Mouse (Mus musculus): ENCODE measurements around the gene Socs3.

Gene Socs3

DNA sequence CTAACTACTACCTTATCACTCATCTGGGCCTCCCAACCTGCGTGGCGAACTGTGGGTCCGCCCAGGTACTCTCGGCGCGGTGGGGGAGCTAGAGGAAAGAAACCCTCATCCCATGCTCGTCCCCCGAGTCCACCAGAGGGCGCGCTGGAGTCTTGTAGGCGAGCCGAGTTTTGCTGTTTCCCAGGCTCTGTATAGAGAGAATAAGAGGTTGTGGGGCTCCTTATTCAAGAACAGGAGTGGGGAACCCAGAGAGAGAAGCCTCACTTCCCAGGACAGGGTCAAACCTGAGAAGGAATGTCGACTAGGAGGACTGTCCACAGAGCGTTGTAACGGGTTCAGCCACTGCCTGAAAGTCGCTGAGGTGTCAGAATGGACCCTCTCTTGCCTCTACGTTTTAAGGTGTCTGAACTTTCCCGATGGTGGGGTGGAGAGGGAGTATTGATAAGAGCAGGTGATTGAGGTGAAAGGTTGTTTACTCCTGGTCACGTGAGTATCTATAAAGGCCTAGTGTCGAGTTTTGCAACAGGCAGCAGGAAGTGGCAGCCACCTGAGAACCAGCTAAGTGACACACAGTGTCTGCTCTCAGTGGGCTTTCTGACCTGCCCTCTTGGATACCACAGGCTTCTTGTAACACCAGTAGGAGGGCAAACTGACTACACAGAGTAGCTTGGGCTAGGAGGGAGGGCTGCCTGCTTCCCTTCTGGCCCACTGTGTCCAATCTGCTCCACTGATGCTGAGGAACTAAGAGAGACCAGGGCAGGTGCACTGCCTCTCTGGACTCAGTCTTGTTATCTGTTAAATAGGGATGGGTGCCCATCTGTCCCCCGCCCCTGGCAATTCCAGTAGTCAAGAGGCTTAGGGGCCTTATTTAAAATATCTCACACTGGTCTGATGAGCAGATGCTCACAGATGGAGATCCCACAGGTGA is at the start of gene Socs3:
Gene Socs3, minus strand, starts transcription at position 103 of the 928 bp plus-strand sequence.
- DNase-seq (ENCODE audit: extremely low spot score, low spot score) = peak; percentile 96

DNA sequence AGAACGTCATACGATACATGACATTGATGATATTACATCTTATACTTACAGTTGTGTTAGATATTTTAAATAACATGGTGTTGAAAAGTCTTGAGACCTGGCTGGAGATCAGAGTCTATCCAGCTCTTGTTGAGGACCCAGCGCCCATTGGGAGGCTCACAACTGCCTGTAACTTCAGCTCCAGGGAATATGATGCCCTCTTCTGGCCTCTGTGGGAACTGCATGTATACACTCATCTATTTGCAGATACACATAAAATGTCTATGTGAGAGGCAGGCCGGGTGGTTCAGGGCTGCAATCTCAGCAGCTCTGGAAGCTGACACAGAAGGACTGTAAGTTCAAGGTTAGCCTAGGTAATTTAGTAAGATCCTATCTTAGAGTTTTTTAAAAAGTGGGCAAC is 48.5 kb upstream of the Socs3 start:
- DNase-seq (ENCODE audit: extremely low spot score, low spot score) = peak; percentile 25

DNA sequence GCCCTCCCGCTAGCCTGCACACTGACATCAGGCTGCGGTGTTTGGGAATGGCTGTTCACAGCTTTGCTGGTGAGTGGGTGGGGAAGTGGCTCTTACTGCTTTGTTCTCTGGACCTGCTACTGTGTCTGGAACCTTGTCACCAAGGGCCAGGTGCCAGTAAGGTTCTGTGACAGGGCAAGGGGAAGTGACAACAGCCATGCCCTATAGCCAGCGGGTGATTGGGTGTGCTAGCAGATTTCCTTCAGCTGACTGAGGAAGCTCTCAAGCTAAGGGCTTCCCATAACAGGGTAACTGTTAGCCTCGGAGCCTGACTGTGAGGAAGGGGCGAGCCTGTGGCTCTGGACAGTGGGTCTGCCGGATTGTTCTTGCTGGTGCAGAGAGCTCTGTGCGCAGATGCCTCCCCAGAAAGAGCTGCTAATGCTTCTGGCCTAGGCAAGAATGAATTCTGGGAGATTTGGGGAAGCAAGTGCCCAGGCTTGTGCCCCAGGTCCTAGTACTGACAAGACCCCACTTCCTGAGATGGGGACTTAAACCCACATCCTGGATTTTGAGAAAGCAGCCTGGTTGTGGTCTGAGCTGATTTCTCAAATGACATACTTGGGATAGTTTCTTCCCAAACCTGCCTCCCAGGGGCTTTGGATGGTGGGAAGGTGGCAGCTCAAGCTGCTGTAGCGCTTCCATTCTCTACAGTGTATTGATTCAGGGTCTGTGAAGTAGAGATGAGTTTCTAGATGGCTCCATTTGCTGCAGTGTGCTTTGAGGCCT is 45.7 kb upstream of the Socs3 start:
- no peak for DNase-seq (ENCODE audit: extremely low spot score, low spot score)

GRCm38 (mm10) chr11:118014391-118014995 is 44.6 kb upstream of the Socs3 start:
- DNase-seq (ENCODE audit: extremely low spot score, low spot score) = no peak

DNA sequence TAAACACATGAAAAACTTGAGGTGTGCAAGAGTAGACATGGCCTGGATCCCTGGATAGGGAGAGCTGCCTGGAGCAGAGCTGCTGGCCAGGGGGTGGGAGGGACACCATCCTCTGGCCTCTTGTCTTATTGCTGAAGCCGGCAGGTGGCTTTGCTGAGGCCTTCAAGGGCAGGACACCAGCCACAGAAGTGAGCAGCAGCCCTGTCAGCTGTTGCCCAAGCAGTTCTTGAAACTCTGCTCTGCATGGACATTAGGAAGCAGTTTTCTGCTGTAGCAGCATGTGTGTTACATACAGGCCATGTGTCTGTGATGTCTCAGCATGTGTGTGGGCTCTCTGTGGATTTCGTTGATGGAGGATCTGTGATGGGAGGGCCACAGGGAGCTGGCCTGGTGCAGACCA is 43.5 kb upstream of the Socs3 start:
- DNase-seq (ENCODE audit: extremely low spot score, low spot score) = no peak

- no peak for DNase-seq (ENCODE audit: extremely low spot score, low spot score)
These were observed 42.7 kb upstream of the Socs3 start for GRCm38 (mm10) chr11:118012595-118012994.

DNA sequence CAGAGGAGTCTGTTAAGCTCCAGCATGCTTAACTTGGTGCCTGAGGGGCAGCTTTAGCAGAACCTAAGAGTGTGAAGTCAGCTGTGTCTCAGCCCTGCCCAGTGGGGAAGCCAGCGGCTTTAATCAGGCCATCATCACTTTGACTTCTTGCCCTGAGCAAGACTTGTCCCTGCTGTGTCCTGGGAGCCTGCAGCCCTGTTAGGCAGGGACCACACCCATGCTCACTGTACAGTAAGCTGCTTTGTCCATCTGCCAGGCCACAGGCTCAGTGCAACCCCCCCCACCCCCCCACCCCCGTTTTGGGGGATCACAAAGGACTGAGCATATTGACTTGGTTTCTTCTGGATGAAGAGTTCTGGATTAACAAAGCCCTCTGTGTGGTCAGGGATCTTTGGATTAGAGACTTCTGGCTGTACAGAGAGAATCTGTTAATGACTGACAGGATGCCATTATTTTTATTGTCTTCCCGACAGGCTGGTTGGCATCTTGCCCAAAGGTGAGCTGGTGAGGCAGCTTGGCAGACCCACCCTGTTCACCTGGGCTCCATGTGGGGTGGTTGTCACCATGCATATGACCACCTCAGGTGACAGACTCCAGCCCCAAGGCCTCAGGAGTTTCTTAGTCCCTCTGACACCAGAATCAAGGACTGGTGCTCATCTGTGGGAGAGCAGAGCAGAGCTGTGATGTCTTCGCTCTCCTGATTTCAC is 40.2 kb upstream of the Socs3 start:
- DNase-seq (ENCODE audit: extremely low spot score, low spot score) = no peak

DNA sequence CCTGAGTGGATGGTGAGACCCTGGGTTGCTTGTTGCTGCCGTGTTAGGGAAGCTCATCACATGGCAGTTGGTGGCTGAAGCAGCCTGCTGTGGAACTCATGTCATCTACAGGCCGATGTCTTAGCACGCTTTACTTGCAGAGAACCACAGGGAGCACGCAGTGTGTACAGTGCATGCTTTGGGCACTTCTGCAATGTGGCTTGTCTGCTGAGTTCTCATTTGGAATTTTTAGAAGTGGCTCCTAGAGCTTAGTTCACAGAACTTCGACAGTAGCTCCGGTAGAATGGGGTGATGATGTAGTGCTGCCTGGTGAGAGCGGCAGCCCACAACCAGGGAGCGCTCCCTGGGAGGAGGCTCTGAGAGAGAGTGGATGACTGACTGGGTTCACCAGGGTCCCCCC is 39.0 kb upstream of the Socs3 start:
- DNase-seq (ENCODE audit: extremely low spot score, low spot score) = no peak

- no peak for DNase-seq (ENCODE audit: extremely low spot score, low spot score)
These were observed 38.4 kb upstream of the Socs3 start for GRCm38 (mm10) chr11:118008144-118008805.

DNA sequence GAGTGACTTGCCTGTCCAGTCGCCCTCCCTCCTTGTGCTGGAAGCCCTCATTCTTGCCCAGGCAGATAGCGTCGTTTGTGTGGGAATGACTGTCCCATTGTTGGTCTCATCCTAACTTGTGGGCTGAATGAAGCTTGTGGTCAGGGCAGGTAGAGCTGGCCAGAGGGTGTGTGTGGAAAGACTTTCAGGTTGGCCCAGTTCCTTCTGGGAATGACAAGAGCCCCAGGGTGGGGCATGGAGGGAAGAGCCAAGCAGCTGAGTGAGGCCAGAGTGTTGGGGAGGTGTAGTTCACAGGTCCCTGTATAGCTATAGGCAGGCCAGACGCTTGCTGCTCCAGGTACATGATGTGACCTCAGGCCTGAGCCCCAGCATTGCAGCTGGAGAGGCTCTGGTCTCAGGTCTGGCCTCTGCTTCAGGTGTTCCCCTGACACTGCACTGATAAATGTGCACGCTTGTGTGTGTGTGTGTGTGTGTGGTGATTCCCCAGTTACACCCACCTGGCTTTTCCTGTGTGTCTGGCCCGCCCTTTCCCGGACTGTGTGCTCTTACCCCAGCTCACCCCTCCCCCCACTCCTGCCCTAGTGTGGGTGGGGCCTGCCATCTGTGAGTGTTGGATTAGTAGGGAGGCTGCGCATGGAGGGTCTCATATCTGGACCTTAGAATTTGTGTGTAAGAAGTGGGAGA is 37.8 kb upstream of the Socs3 start:
- no peak for DNase-seq (ENCODE audit: extremely low spot score, low spot score)

GRCm38 (mm10) chr11:118004217-118004616 is 34.4 kb upstream of the Socs3 start:
- no peak for DNase-seq (ENCODE audit: extremely low spot score, low spot score)

DNA sequence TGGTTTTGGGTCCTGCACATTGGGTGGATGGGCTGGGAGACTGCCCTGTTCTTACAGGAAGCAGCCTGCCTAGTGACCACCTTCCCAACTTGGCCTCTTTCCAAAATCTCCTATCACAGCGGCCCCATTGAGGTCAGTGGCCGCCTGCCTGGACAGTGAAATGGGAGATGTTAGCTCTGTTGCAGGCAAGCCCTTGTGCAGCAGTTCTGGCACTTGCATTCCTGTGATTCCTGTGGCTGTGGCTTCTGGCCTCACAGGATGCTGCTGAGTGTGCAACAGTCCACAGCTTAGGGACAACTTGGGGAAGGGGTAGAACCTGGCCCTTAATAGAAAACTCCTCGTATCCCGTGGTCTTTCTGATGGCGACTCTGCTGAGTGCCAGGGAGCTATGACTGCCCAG is 33.9 kb upstream of the Socs3 start:
- DNase-seq (ENCODE audit: extremely low spot score, low spot score) = no peak

DNA sequence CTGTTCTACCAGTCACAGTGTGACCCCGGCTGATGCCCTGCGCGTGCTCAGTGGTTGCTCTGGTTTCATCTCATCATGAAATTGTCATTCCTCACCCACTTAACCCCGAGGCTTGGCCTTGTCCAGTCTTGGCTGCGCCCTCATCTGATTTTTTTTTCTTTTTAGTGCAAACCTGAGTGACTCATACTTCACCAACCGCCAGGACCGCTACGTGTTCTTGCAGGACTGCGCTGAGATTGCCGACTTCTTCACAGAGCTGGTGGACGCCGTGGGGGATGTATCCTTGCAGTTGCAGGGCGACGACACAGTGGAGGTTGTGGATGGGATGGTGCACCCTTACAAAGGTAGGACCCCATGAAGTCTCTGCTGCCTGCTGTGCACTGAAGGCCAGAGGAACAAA is 33.3 kb upstream of the Socs3 start:
- DNase-seq (ENCODE audit: extremely low spot score, low spot score) = no peak

GRCm38 (mm10) chr11:118000565-118001215 is 30.8 kb upstream of the Socs3 start:
- no peak for DNase-seq (ENCODE audit: extremely low spot score, low spot score)

DNA sequence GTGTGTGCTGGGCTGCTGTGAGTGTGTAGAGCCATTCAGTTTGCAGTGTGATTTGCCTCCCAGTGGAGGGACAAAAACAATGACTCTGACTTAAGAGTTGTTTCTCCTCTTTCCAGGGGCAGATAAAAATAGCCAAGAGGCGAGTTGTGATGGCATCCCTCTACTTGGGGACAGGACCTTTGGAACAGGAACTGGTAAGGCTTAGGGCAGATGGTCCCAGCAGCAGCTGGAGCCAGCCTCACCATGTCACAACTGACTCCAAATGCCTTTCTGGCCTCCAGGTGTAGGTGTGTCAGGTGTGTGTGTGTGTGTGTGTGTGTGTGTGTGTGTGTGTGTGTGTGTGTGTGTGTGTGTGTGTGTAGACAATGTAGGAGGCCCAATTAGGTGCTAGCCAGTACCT is 30.2 kb upstream of the Socs3 start:
- DNase-seq (ENCODE audit: extremely low spot score, low spot score) = no peak

DNA sequence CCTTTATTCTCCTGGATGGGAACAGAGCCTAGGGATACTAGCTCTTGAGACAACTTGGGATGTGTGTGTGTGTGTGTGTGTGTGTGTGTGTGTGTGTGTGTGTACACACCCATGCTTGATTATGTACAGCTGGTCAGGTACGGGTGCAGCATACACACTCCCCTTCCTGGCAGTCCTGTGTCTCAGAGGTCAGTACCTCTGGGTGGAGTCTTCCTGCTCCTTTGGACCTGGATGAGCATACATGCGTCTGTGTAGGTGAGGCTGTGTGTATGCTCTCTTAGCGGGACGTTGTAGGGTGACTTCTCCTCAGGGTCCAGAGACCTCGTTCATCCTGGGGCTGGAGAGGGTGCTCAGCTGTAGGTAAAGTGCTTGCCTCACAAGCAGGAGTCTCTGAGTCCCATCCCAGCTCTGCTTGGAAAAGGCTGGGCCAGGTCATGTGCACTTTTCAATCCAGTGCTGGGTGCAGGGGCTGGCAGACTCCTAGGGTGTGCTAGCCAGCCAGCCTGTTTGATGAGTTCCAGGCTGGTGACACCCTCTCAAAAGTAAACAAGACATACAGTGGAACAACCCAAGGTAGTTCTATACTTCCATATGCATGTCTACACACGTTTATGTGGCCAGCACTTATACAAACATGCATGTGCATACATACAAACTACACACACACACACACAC is 29.6 kb upstream of the Socs3 start:
- DNase-seq (ENCODE audit: extremely low spot score, low spot score) = no peak

DNA sequence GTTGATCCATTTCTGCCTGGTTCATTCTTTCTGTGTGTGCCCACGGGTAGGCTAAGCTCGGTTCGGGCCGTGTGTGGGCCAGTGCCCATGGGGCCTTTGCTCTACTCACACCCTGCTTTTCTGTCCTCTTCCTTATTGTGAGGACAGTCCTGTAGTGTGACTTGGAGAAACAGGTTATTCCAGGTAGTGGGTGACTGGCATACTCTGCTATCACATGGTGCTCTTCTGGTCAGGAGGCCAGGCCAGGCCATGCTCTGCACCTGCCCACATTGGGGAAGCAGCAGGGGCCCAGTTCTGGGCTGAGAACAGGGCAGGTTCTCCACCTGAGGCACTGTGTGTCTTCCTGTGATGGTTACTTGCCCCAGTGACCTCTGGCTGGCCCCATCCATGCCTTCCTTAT is 28.5 kb upstream of the Socs3 start:
- DNase-seq (ENCODE audit: extremely low spot score, low spot score) = no peak

GRCm38 (mm10) chr11:117997085-117997484 is 27.2 kb upstream of the Socs3 start:
- no peak for DNase-seq (ENCODE audit: extremely low spot score, low spot score)

DNA sequence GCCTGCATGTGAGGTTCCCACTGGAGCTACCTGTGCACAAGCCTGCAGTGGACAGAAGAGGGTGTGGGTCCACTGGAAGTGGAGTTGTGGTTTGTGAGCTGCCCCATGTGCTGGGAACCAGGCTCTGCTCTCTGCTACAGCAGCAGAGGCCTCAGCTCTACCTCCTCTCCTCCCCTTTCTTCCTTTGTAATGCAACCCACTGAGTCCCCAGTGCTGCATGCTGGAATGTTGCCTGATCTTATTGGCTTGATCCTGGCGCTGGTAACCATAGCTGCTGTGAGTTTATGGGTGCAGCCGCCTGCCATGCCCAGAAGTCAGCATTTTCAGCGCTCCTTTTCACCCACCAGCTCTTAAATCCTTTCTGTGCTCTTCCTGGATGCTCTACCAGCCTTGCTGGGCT is 26.2 kb upstream of the Socs3 start:
- DNase-seq (ENCODE audit: extremely low spot score, low spot score) = no peak
